Mouse (Mus musculus) G1E (cell line): ENCODE results near the gene Wbp11.

ENCODE experiments used
- CTCF ChIP-seq: IDR thresholded peaks from 2 replicates; pipeline ENCODE4 v1.5.1; 2012; ENCODE audit warnings: low read depth, low read length, inconsistent platforms, mixed read lengths
- TAL1 ChIP-seq: conservative IDR thresholded peaks from 2 replicates; pipeline ENCODE4 v1.6.1; 2012; ENCODE audit warnings: low read depth, low read length, inconsistent platforms, mixed read lengths

GRCm38 (mm10) chr6:136808631-136809046 lies 19.4 kb downstream of the Wbp11 start:
- TF ChIP-seq CTCF (no peak), TAL1 (no peak)
